Mouse (Mus musculus) cortical plate, adult 2 months (tissue): Measurements from ENCODE around the gene Zfp566. TPM values are rescaled to one million over a fixed set of nuclear protein-coding genes. Genes with fewer than 3 reads are reported as not detected.
A peak's percentile ranks its signal among the peaks of the same experiment; 100 is the strongest.
"Not testable (repeated sequence)": the region's sequence is repeated elsewhere in the genome, so short reads cannot be mapped to it uniquely, and the experiment has no call there.

Experiments
- H3K27ac ChIP-seq: fragments of 200-500 bp; 2 replicates; pipeline ENCODE4 v1.5.1; 2012; ENCODE audit warnings: low read length, control low read depth, inconsistent platforms; ENCODE audit not compliant: insufficient read depth
- H3K4me1 ChIP-seq: fragments of 200-500 bp; 2 replicates; pipeline ENCODE4 v1.6.1; 2011; ENCODE audit warnings: low read length; ENCODE audit not compliant: control insufficient read depth, insufficient read depth
- H3K4me3 ChIP-seq: fragments of 200-500 bp; 2 replicates; pipeline ENCODE4 v1.5.1; 2011; ENCODE audit warnings: mild to moderate bottlenecking, low read length, control low read depth; ENCODE audit not compliant: insufficient read depth
- CTCF ChIP-seq: fragments of 200-500 bp; IDR thresholded peaks from 2 replicates; pipeline ENCODE4 v1.5.1; 2011; ENCODE audit warnings: mild to moderate bottlenecking, control low read depth, low read length; ENCODE audit not compliant: insufficient read depth; ENCODE audit errors: extremely low read depth
- POLR2A ChIP-seq: fragments of 200-500 bp; IDR thresholded peaks from 2 replicates; pipeline ENCODE4 v1.6.1; 2011; ENCODE audit warnings: mild to moderate bottlenecking, low read length, control low read depth; ENCODE audit not compliant: insufficient read depth; ENCODE audit errors: extremely low read depth
- polyA plus RNA-seq: library from polyadenylated mRNA; depleted of rRNA; stranded (reverse); fragments of >200 nt; gene quantifications from 2 replicates; pipeline ENCODE4 v1.2.3, GENCODE M21; 2012; rRNA removed

Zfp566 gene
- 6.0 and 7.0 TPM in 2 replicates for polyA plus RNA-seq

GRCm38 (mm10) chr7:30090092-30090969 is at the start of gene Zfp566, which contains the start of gene Gm26920:
TSS of gene Zfp566 (minus strand) at chr7:30090527.
TSS of gene Gm26920 (minus strand) at chr7:30090410.
- peak within 1 kb of the TSS; percentile 62 for H3K4me3 ChIP-seq
- TF ChIP-seq CTCF (no peak), POLR2A (peak; percentile 87; the same call in 1 of the 2 replicates)
- 0 out of 2 replicates have a peak within 1 kb of the TSS, but pooled peaks have one; percentile 21 for H3K27ac ChIP-seq
- peaks cover 4% of the 10 kb centered on the region; the same call in 1 of the 2 replicates for H3K4me1 ChIP-seq

- no peak overlapping the region for H3K4me3 ChIP-seq
- TF ChIP-seq POLR2A = no peak
- TF ChIP-seq CTCF = no peak
- no peak overlapping the region for H3K27ac ChIP-seq
- peaks cover 1% of the 10 kb centered on the region; the same call in 1 of the 2 replicates for H3K4me1 ChIP-seq
These were observed 46.5 kb upstream of the Zfp566 start for GRCm38 (mm10) chr7:30136826-30137225.

- Histone ChIP-seq H3K27ac (no peak overlapping the region), H3K4me1 (peaks cover 1% of the 10 kb centered on the region; the same call in 1 of the 2 replicates), H3K4me3 (no peak overlapping the region)
- TF ChIP-seq POLR2A (no peak), CTCF (no peak)
These were observed 42.1 kb upstream of the Zfp566 start for GRCm38 (mm10) chr7:30132396-30132795.

GRCm38 (mm10) chr7:30129900-30130299 is 39.6 kb upstream of the Zfp566 start:
- Histone ChIP-seq H3K27ac (no peak overlapping the region), H3K4me3 (no peak overlapping the region), H3K4me1 (peaks cover 2% of the 10 kb centered on the region; the same call in 1 of the 2 replicates)
- TF ChIP-seq CTCF (no peak), POLR2A (no peak)

GRCm38 (mm10) chr7:30122188-30122530 is 31.8 kb upstream of the Zfp566 start:
- Histone ChIP-seq H3K4me3 (peak overlapping the region; percentile 99), H3K27ac (peak overlapping the region; percentile 84), H3K4me1 (peaks cover 2% of the 10 kb centered on the region; the same call in 1 of the 2 replicates)
- TF ChIP-seq CTCF = no peak
- no peak for TF ChIP-seq POLR2A

- TF ChIP-seq POLR2A (peak; percentile 59; the same call in 1 of the 2 replicates), CTCF (no peak)
- H3K27ac ChIP-seq = peak within 1 kb of the TSS; percentile 84
- peak within 1 kb of the TSS; percentile 99 for H3K4me3 ChIP-seq
- H3K4me1 ChIP-seq = peaks cover 2% of the 10 kb centered on the region; the same call in 1 of the 2 replicates
These were observed 31.2 kb upstream of the Zfp566 start, which contains the start of gene Zfp382 for GRCm38 (mm10) chr7:30121308-30122187. TSS of gene Zfp382 (plus strand) at chr7:30121942.

- not testable (repeated sequence) for H3K4me1 ChIP-seq, H3K27ac ChIP-seq, H3K4me3 ChIP-seq
These were observed 27.6 kb upstream of the Zfp566 start for GRCm38 (mm10) chr7:30117935-30118334.

GRCm38 (mm10) chr7:30116076-30116475 is 25.7 kb upstream of the Zfp566 start:
- no peak overlapping the region for H3K4me3 ChIP-seq

GRCm38 (mm10) chr7:30099297-30099696 is 9.0 kb upstream of the Zfp566 start:
- Histone ChIP-seq H3K4me3 (peak overlapping the region; percentile 23; the same call in 1 of the 2 replicates), H3K27ac (no peak overlapping the region), H3K4me1 (peaks cover 10% of the 10 kb centered on the region)
- TF ChIP-seq CTCF = no peak
- no peak for TF ChIP-seq POLR2A

More at GRCm38 (mm10) chr7:30116076-30116475, 25.7 kb upstream of the Zfp566 start:
- Histone ChIP-seq H3K27ac (no peak overlapping the region), H3K4me1 (no peaks in the 10 kb centered on the region)
- TF ChIP-seq CTCF = no peak
- no peak for TF ChIP-seq POLR2A
